In the genomic region with DNA sequence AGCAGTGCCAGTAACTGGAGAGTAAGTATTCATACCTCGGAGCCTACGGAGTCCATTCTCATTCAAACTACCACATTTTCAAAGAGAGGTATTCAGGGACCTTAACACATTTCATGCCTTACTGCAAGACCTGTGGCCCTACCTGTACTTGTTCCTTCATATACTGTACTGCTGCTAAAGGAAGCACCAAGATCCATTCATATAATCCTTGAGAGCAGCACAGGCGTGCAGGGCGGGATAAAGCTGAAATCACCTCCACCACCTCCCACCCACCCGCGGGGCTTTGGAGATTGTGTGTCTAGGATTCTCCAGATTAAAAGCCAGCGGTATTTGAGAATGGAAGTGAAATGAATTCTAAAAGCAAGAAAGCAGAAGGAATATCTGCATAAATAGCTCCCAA, we compare ENCODE assay signal across 23 mouse cellular contexts. TPM values are rescaled to one million over a fixed set of nuclear protein-coding genes. Genes with fewer than 3 reads are reported as not detected.
DNase-seq lines count a peak whose midpoint lies in the region; ATAC-seq lines count a peak whose summit lies in the region.
"Had no signal": no experiment of that assay in that cellular context is flagged by ENCODE, and none has a peak within 500 bp of the region (broad histone marks: within the 10 kb centered on the region; RNA-seq: fewer than 3 reads in every experiment).

No protein-coding gene starts in this region.

- H3K36me3 ChIP-seq in liver, embryonic 13.5 days, result no peaks in the 10 kb centered on the region
- H3K36me3 ChIP-seq in hindbrain, embryonic 10.5 days, result peaks cover 9% of the 10 kb centered on the region
- H3K36me3 ChIP-seq: intestine, embryonic 15.5 days had no signal

- H3K9ac ChIP-seq in liver, embryonic 13.5 days, result no peak overlapping the region
- H3K9ac ChIP-seq: forebrain, embryonic 13.5 days; hindbrain, embryonic 13.5 days; intestine, embryonic 15.5 days had no signal

- H3K9me3 ChIP-seq in liver, embryonic 13.5 days (replicated peaks), result no peaks in the 10 kb centered on the region
- no peaks in the 10 kb centered on the region for H3K9me3 ChIP-seq in hindbrain, embryonic 10.5 days
- H3K9me3 ChIP-seq: forebrain, embryonic 10.5 days; forebrain, embryonic 13.5 days; G1E; hindbrain, embryonic 13.5 days; intestine, embryonic 15.5 days had no signal

- no peak for DNase-seq in frontal cortex, postnatal 25 days (ENCODE audit: low spot score in 2 of 2)
- no peak for DNase-seq in liver, embryonic 13.5 days
- DNase-seq in liver, result no peak
- DNase-seq in ES-CJ7 (ENCODE audit: low read depth, low spot score), result peak; percentile 37
- no peak for DNase-seq in hindbrain, embryonic 10.5 days (ENCODE audit: low spot score)
- DNase-seq in left cerebral cortex, adult 11 months (ENCODE audit: low spot score), result no peak
- DNase-seq: adrenal gland, adult 8-10 months; adrenal gland, postnatal 25 days; cerebellum, adult 11-12 months; cerebellum, adult 8-10 months; cerebellum, postnatal 10 days; gastrocnemius, postnatal 25 days; heart, adult 2 months had no signal

- no peaks in the 10 kb centered on the region for H3K27me3 ChIP-seq in liver, embryonic 13.5 days
- no peaks in the 10 kb centered on the region for H3K27me3 ChIP-seq in hindbrain, embryonic 10.5 days (ENCODE audit: insufficient read depth, poor library complexity, severe bottlenecking)
- H3K27me3 ChIP-seq: forebrain, embryonic 13.5 days; hindbrain, embryonic 13.5 days; intestine, embryonic 15.5 days; Patski had no signal

- peak overlapping the region; percentile 70; the same call in 1 of the 2 replicates for H3K27ac ChIP-seq in liver, embryonic 13.5 days
- H3K27ac ChIP-seq in hindbrain, embryonic 10.5 days, result no peak overlapping the region
- H3K27ac ChIP-seq: forebrain, embryonic 10.5 days; forebrain, embryonic 13.5 days; heart, adult 2 months; hindbrain, embryonic 13.5 days; intestine, embryonic 15.5 days had no signal

- ATAC-seq in frontal cortex, adult (ENCODE audit: low TSS enrichment), result peak; percentile 27; the same call in 1 of the 2 replicates
- no peak for ATAC-seq in liver, embryonic 13.5 days (ENCODE audit: low read depth)
- ATAC-seq: forebrain, embryonic 13.5 days; forebrain, embryonic 16.5 days; hindbrain, embryonic 16.5 days; intestine, embryonic 15.5 days; Patski had no signal

- peaks cover 64% of the 10 kb centered on the region for H3K4me1 ChIP-seq in liver, embryonic 13.5 days (replicated peaks)
- peaks cover 9% of the 10 kb centered on the region; the same call in 1 of the 2 replicates for H3K4me1 ChIP-seq in hindbrain, embryonic 10.5 days (replicated peaks)
- H3K4me1 ChIP-seq: forebrain, embryonic 13.5 days; hindbrain, embryonic 13.5 days; intestine, embryonic 15.5 days had no signal

- WGBS in liver, embryonic 13.5 days (ENCODE audit: insufficient replicate concordance), result 86% methylated on average over 7 of the region's 7 CpGs
- WGBS in hindbrain, embryonic 10.5 days, result 94% methylated on average over 7 of the region's 7 CpGs

- H3K4me2 ChIP-seq in liver, embryonic 13.5 days, result no peak overlapping the region
- H3K4me2 ChIP-seq: forebrain, embryonic 13.5 days; heart, embryonic 11.5 days; hindbrain, embryonic 13.5 days; intestine, embryonic 15.5 days had no signal

- H3K4me3 ChIP-seq in liver, embryonic 13.5 days (replicated peaks), result no peak overlapping the region
- no peak overlapping the region for H3K4me3 ChIP-seq in hindbrain, embryonic 10.5 days
- H3K4me3 ChIP-seq: forebrain, embryonic 10.5 days; forebrain, embryonic 13.5 days; heart, adult 2 months; hindbrain, embryonic 13.5 days; intestine, embryonic 15.5 days had no signal

RNA-seq across cellular contexts. Expression of a gene that starts 10.2 kb away (rescaled TPM):
- 29.6 and 48.1 TPM in 2 replicates for polyA plus RNA-seq in liver, embryonic 13.5 days (2015; fragmentation: Nextera tagmentation; extraction: Ambion mirVana)
- 68.1 and 80.0 TPM in 2 replicates for polyA plus RNA-seq in hindbrain, embryonic 10.5 days (2016; fragmentation: Nextera tagmentation; extraction: Ambion mirVana)

RNA-seq across cellular contexts. Expression of a gene that starts 10.8 kb away (rescaled TPM):
- 8.1 and 8.6 TPM in 2 replicates for polyA plus RNA-seq in liver, embryonic 13.5 days (2015; fragmentation: Nextera tagmentation; extraction: Ambion mirVana)
- polyA plus RNA-seq in hindbrain, embryonic 10.5 days (2016; fragmentation: Nextera tagmentation; extraction: Ambion mirVana), result 10.8 and 14.5 TPM in 2 replicates
